Mouse (Mus musculus): Measurements from ENCODE around the gene Phf7.

Phf7 gene

DNA sequence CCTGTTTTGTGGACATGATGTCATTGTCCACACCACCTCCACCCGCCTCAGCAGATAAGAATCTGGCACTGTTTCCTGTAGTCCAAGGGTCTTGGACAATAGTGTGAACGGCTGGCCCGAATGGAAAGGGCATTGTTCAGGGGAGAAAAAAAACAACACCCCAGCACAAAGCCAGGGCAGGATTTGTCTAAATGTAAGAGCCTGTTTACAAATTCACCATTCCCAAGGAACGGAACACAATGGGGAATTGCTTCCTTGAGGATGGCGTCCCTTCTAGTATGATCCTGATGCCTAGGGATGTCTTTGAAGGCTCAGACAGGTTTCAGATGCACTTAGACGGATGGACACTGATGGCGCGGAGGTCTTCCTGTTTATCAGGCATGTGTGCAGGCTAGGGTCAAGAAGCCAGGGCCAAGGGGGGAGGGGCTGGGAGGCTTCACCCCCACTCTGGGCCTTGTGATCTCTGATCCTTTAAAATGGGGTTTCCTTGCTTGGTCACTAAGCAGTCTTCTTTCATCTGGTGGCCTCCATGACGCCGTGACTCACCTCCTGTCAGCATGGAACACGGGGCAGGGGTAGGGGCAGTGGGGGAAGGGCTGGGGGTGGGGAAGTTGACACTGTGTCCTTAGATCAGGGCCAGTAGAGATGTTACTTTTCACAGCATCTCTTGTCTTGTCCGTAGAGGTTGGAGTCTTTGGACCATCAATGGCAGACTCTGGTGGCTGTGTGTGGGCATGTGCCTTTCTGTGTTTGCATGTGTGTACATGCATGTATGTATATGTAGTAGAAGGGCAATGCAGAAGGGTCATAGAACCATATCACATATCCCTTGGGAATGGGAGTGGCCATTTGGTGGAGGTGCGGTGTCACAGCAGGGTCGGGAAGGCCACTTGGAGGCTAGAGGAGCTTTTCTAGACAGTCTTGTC is 17.8 kb downstream of the Phf7 start:
- DNase-seq (ENCODE audit: low spot score in 2 of 2) = no peak

DNA sequence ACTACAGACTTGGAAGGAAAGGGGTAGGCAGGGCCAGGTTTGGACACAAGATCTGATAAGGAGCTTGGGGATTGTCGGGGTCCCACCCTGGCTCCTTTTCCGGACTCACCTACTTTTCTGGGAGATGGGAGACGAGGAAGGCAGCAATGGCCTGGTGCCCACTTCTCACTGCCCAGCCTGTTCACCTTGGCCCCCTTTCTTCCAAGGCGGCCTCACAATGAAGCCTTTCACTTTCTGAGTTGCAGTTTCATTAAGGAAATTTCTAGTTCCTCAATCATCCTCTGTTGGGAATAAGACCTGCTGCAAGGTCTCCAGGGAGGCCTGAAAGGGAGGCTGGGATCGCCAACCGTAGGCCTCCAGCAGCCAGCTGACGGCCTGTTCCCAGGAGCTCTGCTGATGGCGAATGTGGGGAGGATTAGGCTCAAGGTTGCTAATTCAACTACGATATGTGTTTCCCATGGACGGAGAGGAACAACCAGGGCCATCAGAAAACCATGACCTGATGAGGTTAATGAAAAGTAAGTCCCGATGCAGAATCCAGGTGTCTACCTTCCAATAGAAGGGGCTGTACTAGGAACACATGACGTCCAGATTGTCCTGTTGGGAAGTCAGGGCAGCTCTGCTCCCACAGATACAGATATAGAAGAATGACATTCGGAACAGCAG is 18.6 kb downstream of the Phf7 start:
- no peak for DNase-seq (ENCODE audit: low spot score in 2 of 2)

DNA sequence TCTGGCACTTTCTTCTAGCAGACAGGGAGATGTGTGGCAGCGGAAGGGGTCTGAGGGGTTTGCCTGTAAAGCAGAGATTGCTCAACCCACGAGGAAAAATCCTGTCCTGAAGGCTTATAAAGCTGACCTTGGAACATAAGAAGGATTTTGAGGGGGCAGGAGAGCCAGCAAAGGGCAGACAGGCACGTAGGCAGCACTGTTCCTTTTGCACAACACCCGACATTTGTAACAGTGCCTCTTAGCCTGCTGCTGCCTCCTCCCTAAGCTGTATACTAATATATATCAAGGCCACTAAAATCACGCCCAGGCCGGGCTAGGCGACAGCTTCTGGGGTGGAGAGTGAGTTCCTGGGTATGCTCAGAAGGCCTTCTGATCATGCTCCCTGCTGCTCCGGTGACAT is 20.7 kb downstream of the Phf7 start:
- no peak for DNase-seq (ENCODE audit: low spot score in 2 of 2)

- DNase-seq (ENCODE audit: low spot score in 2 of 2) = no peak
Observed at GRCm38 (mm10) chr14:31228234-31228633, 22.9 kb downstream of the Phf7 start.

DNA sequence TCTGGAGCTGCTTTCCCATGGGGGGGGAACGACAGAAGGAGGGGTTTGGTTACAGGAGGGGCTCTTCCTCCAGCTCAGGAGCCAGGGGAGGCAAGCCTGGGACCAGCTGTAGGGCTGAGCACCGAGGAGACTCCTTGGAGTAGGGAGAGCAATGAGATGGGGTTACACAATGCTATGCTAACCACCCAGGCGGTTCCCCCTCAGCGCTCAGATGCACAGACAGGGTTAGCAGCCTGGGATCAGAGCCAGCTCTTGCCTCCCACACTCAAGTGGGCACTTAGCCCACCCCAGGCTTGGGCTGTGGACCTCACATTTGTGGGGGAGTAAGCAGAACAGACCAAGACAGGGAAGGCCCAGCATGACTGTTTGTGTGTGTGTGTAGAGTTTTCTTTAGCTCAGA is 24.1 kb downstream of the Phf7 start:
- DNase-seq (ENCODE audit: low spot score in 2 of 2) = peak in 1 of 2 experiments; percentile 56

- DNase-seq (ENCODE audit: low spot score in 2 of 2) = no peak
Observed at GRCm38 (mm10) chr14:31217666-31218065, 33.5 kb downstream of the Phf7 start, which contains the start of gene Sema3g. Gene Sema3g, plus strand, starts transcription at chr14:31217860.

DNA sequence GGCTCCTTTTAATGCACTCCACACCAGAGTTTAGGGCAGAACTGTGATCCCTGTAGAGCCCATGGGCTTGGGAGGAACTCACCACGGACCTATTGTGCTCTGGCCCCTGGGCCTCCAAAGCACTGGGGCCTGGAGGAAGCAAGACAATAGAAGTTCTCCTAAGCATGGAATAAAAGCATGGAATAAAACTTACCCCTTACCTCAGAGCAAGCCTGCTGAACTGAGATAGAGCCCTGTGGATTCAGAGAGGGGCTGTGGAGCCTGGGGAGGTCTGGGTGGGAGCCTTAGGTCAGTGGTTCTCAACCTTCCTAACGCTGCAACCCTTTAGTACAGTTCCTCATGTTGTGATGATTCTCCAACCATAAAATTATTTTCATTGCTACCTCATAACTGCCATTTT is 34.3 kb downstream of the Phf7 start, which contains the start of gene Nisch:
Gene Nisch, minus strand, starts transcription at position 101 of the 400 bp plus-strand sequence.
- DNase-seq (ENCODE audit: low spot score in 2 of 2) = no peak

DNA sequence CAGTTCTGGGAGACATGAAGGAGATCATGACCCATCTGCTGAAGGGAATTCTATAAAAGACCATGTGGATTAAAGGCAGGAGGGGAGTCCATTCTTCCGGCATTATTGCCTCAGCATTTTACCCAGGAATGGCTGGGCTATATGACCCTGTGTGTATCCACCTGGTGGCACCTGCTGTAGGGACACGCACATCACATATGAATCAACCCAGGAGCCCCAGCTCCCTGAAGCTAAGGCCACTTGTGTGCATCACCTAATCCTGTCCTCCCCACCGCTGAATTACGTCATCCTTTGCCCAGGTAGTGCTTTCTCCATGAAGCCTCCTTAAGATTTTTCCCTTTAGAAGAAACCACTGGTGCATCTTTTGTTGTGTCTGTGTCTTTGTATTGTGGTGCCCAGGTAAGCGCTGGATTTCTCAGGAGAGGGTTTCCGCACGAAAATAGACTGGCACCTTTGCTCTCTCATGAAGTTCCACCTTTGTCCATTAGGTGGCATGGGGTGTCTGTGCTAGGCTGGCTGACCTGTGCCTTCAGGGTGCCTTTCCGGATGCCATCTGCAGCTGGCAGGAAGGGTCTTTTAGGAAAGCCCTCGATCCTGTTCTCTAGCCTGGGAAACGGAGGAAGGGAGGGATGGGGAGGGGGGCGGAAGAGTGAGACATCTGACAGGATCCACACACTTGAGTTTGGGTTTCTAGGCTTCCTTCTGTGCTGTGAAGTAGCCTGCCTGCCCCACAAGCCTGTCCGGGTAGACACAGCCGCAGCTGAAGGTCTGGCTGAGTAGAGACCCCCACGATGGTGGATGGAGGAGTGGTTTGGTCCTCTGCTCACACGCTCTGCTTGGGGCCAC is 35.7 kb downstream of the Phf7 start:
- peak in 1 of 2 experiments; percentile 43 for DNase-seq (ENCODE audit: low spot score in 2 of 2)

GRCm38 (mm10) chr14:31214684-31215083 is 36.4 kb downstream of the Phf7 start:
- DNase-seq (ENCODE audit: low spot score in 2 of 2) = no peak

GRCm38 (mm10) chr14:31213868-31214267 is 37.2 kb downstream of the Phf7 start:
- DNase-seq (ENCODE audit: low spot score in 2 of 2) = no peak

DNA sequence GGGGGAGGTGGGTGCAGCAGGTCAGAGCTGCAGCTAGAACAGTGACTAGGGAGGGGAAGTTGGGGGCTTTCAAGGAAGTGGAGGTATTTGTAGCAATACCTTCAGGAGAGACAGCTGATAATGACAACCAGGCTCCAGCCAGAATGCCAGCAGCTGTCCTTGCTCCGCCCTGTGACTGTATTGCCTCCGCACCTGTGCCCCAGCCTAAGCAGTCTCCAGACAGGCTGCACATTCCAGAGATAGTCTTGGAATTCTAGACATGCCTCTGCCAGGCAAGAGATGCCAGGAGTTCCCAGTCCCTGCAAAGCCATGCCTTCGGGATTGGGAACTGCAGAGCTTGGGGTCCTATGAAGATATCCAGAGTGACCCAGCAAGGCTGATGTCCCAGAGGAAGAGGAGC is 38.6 kb downstream of the Phf7 start:
- no peak for DNase-seq (ENCODE audit: low spot score in 2 of 2)

- DNase-seq (ENCODE audit: low spot score in 2 of 2) = no peak
Observed at GRCm38 (mm10) chr14:31211854-31212253, 39.3 kb downstream of the Phf7 start.

DNA sequence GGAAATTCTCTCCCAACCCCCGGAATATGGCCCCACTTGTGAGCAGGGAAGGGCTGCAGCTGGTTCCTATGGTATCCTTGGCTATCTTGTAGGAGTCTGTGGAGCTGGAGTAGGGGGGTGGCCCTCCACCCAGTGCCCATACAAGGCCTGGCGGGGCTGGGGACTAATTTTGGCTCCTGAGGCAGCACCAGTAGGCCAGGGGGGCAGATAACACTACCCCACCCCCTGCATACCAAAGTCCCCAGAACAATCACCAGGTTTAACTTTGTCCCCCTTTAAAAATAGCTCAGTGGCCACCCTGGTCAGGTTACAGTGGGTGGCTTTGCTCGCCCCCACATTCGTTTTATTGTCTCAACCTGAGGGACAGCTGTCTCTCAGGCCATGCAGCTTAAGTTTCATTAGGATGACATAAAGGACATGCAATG is 42.0 kb downstream of the Phf7 start:
- DNase-seq (ENCODE audit: low spot score in 2 of 2) = no peak

DNA sequence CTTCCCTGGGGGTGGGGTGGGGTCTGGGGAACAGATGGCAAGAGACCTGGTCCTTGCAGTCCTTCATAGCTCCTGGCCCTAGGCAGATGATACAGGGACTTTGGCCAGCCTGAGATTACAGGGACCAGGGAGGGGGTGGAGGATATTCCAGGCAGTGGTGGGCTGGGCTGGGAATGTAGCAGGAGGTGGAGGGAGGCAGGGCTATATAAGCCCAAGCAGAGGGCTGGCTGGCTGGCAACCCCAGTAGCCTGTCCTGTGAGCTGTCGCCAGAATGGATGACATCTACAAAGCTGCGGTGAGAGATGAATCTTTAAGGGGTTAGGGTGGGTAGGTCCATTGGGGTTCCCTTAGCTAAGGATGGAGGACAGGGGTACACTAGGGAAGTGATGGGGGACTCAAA is 43.0 kb downstream of the Phf7 start, which contains the start of gene Tnnc1:
Gene Tnnc1, plus strand, starts transcription at position 229 of the 400 bp plus-strand sequence.
- no peak for DNase-seq (ENCODE audit: low spot score in 2 of 2)

DNA sequence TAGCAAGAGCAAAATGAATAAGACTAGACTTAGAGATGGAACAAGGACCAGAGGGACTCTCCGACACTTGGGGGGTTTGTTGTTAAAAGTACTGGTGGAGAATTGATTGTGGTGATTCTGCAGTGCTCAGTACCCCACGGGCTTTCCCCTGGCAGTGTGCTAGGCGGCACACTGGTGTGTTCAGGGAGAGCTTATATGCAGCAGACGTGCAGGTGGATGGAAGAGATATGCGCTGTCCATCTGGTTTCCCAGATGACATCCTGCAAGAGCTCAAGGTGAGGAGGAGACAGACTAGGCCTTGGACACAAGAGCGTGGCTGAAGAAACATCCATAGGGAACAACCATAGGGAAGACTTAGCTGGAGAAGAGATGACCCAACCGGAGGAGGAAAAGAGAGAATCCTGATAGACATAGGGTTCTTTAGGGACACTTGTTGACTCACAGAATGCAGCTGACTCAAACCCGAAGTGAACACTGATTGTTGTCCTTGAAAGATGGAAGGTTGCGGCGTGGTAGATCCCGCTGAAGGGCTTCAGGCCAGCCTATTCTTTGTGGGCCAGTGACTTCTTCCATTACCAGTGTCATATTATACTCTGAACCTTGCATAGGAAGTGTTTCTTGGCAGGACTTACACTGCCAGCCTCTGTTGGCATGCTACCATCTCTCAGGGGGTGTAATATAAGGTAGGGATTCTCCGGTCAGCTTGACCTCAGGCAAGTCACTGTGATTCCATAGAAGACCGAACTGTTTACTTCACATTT is 43.9 kb downstream of the Phf7 start:
- DNase-seq (ENCODE audit: low spot score in 2 of 2) = no peak

GRCm38 (mm10) chr14:31206472-31206981 is 44.6 kb downstream of the Phf7 start:
- peak; percentile 87 to 88 for DNase-seq (ENCODE audit: low spot score in 2 of 2)

GRCm38 (mm10) chr14:31205562-31206467 is 45.3 kb downstream of the Phf7 start:
- no peak for DNase-seq (ENCODE audit: low spot score in 2 of 2)

- DNase-seq (ENCODE audit: low spot score in 2 of 2) = no peak
Observed at GRCm38 (mm10) chr14:31205244-31205561, 45.9 kb downstream of the Phf7 start.

DNA sequence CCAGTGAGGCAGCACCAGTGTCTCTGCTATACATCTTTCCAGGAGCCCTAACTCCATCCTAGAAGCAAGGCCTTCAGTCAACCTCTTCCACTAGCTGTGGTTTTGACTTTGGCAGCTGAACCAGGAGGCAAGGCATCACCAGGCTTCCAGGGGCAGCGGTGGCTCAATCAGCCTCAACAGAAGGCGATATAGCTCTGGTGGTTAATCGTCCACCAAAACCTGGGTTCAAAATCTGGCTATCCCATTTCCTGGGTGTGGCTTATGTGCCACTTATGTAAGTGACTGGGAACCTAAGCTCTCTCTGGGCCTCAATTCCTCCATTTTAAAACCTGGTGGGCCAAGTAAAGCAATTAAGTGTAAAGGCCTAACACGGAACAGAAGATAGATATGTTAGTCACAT is 46.3 kb downstream of the Phf7 start:
- DNase-seq (ENCODE audit: low spot score in 2 of 2) = no peak

DNA sequence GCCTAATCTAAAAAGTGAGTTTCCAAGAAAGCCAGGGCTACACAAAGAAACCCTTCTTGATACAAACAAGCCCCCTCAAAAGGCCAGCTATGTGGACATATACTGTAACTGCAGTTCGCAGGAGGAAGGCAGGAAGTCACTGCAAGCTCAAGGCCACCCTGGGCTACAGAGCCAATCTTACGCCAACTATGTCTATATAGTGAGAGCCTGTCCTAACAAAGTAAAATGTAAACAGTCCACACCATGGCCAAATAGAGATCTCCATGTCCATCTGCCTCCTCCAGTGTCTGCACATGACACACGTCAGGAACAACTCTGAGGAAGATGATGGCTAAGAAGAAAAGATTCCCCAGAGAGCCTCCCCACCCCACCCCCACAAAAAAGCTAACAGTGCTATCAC is 51.1 kb downstream of the Phf7 start:
- DNase-seq (ENCODE audit: low spot score in 2 of 2) = no peak
